Mouse (Mus musculus) limb, embryonic 13.5 days (tissue): Measurements from ENCODE around the gene Clec16a. TPM values are rescaled to one million over a fixed set of nuclear protein-coding genes. Genes with fewer than 3 reads are reported as not detected.

Source experiments
- ATAC-seq: fragments of 200-750 bp; cut with Nextera tagmentation; 2 replicates; pipeline ENCODE4 v1.8.0; 2017; ENCODE audit warnings: low read depth, moderate number of reproducible peaks, moderate TSS enrichment; ENCODE audit not compliant: low FRiP score
- H3K27ac ChIP-seq: fragments of 300-500 bp; sonication (generic); 2 replicates; pipeline ENCODE4 v1.5.1; 2015; ENCODE audit warnings: inconsistent platforms, mild to moderate bottlenecking, moderate library complexity
- H3K27me3 ChIP-seq: fragments of 300-500 bp; sonication (generic); 2 replicates; pipeline ENCODE4 v1.6.1; 2015; ENCODE audit warnings: mild to moderate bottlenecking, inconsistent platforms
- H3K36me3 ChIP-seq: fragments of 300-500 bp; sonication (generic); 2 replicates; pipeline ENCODE4 v1.6.1; 2015; ENCODE audit warnings: inconsistent platforms, mild to moderate bottlenecking, moderate library complexity
- H3K4me1 ChIP-seq: fragments of 300-500 bp; sonication (generic); 2 replicates; pipeline ENCODE4 v1.6.1; 2015; ENCODE audit warnings: inconsistent platforms
- H3K4me2 ChIP-seq: fragments of 300-500 bp; sonication (generic); replicated peaks from 2 replicates; pipeline ENCODE4 v1.6.1; 2015; ENCODE audit warnings: inconsistent platforms, mild to moderate bottlenecking, moderate library complexity
- H3K4me3 ChIP-seq: fragments of 300-500 bp; sonication (generic); 2 replicates; pipeline ENCODE4 v1.5.1; 2015; ENCODE audit warnings: moderate library complexity, mild to moderate bottlenecking, inconsistent platforms
- H3K9ac ChIP-seq: fragments of 300-500 bp; sonication (generic); 2 replicates; pipeline ENCODE4 v1.6.1; 2015; ENCODE audit warnings: mild to moderate bottlenecking, inconsistent platforms
- H3K9me3 ChIP-seq: fragments of 300-500 bp; sonication (generic); 2 replicates; pipeline ENCODE4 v1.6.1; 2016; ENCODE audit warnings: inconsistent platforms
- WGBS: fragments of 180-500 bp; shearing (Covaris S2); methylation state at CpG from one replicate; pipeline ENCODE4 v1.1.7; 2015; 5-methylcytosine and 5-hydroxymethylcytosine counted together
- polyA plus RNA-seq: library from polyadenylated mRNA; unstranded; fragments of >200 nt; fragmentation: Nextera tagmentation; extraction: Ambion mirVana; gene quantifications from 2 replicates; pipeline ENCODE4 v1.2.1, GENCODE M21; 2015

The Clec16a gene
- polyA plus RNA-seq, result 38.2 and 42.1 TPM in 2 replicates

GRCm38 (mm10) chr16:10544995-10545622, at the start of gene Clec16a:
Gene Clec16a (plus strand): TSS chr16:10545339.
- Histone ChIP-seq H3K27ac (peak within 1 kb of the TSS; percentile 48), H3K4me2 (peak within 1 kb of the TSS; percentile 86), H3K27me3 (no peaks in the 10 kb centered on the region), H3K4me3 (peak within 1 kb of the TSS; percentile 95), H3K9me3 (no peaks in the 10 kb centered on the region), H3K4me1 (peaks cover 38% of the 10 kb centered on the region), H3K9ac (peak within 1 kb of the TSS; percentile 85), H3K36me3 (no peaks in the 10 kb centered on the region; the same call in 1 of the 2 replicates)
- under 1% methylated on average over 58 of the region's 58 CpGs for WGBS
- peak; percentile 93 for ATAC-seq

GRCm38 (mm10) chr16:10495824-10496298, 49.3 kb upstream of the Clec16a start:
- no peak for ATAC-seq
- WGBS, result 73% methylated on average over 2 of the region's 2 CpGs
- Histone ChIP-seq H3K4me3 (no peak overlapping the region), H3K9ac (no peak overlapping the region), H3K36me3 (no peaks in the 10 kb centered on the region), H3K9me3 (no peaks in the 10 kb centered on the region), H3K4me1 (peaks cover 6% of the 10 kb centered on the region), H3K27me3 (peaks cover 6% of the 10 kb centered on the region; the same call in 1 of the 2 replicates), H3K27ac (no peak overlapping the region), H3K4me2 (no peak overlapping the region)

DNA sequence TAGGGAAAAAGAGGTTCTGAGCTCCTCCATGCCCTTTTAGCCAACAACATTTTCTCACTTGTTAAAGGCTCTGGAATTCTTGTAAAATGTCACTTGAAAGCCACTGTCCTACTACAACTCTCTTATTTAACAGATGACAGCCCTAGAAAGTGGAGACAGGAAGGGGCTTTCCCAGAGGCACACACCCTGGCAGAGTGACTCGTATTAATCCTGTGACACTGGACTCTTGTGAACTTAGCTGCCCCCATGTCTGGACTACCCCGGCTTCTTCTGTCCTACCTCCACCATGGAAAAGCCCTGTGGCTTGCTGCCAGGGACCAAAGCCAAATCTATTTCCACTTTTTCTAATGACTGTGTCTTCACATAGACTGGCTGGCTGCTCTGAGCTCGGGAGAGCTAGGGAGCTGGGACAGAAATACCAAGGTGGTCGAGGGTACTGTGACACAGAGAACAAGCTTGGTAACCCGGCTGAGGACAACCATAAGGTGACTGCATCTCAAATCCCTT, 47.0 kb upstream of the Clec16a start:
- Histone ChIP-seq H3K36me3 (no peaks in the 10 kb centered on the region), H3K9ac (no peak overlapping the region), H3K4me3 (no peak overlapping the region), H3K27me3 (peaks cover 11% of the 10 kb centered on the region; the same call in 1 of the 2 replicates), H3K4me2 (no peak overlapping the region), H3K4me1 (peaks cover 6% of the 10 kb centered on the region), H3K9me3 (no peaks in the 10 kb centered on the region), H3K27ac (no peak overlapping the region)
- 50% methylated on average over 5 of the region's 5 CpGs for WGBS
- ATAC-seq, result no peak

GRCm38 (mm10) chr16:10499122-10499521, 46.0 kb upstream of the Clec16a start:
- H3K36me3 ChIP-seq, result no peaks in the 10 kb centered on the region
- H3K27ac ChIP-seq, result no peak overlapping the region
- H3K4me1 ChIP-seq, result peaks cover 6% of the 10 kb centered on the region
- H3K4me2 ChIP-seq, result no peak overlapping the region
- peaks cover 11% of the 10 kb centered on the region; the same call in 1 of the 2 replicates for H3K27me3 ChIP-seq
- H3K4me3 ChIP-seq, result no peak overlapping the region
- WGBS, result 41% methylated on average over 1 of the region's 1 CpGs
- ATAC-seq, result no peak
- no peaks in the 10 kb centered on the region for H3K9me3 ChIP-seq
- H3K9ac ChIP-seq, result no peak overlapping the region

DNA sequence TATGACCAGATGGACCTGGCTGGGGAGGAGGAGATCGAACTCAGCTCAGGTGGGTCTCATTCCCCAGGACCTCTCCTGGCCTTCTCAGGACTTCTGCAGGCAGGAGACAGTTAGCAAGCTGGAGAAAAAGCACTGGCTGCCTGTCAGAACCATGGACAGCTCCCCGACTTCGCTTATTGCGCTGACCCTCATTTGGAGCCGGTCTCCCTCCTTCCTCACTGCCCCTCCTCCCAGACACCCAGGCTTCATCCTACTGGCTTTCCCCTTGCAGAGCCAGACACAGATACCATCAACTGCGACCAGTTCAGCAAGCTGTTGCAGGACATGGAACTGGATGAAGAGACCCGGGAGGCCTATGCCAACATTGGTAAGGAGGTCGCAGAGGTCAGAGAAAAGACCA, 43.3 kb upstream of the Clec16a start:
- Histone ChIP-seq H3K27me3 (peaks cover 14% of the 10 kb centered on the region; the same call in 1 of the 2 replicates), H3K9ac (no peak overlapping the region), H3K9me3 (no peaks in the 10 kb centered on the region), H3K4me2 (no peak overlapping the region), H3K4me1 (peaks cover 6% of the 10 kb centered on the region), H3K27ac (no peak overlapping the region), H3K4me3 (no peak overlapping the region), H3K36me3 (no peaks in the 10 kb centered on the region)
- ATAC-seq, result peak; percentile 51; the same call in 1 of the 2 replicates
- WGBS, result 10% methylated on average over 8 of the region's 8 CpGs

DNA sequence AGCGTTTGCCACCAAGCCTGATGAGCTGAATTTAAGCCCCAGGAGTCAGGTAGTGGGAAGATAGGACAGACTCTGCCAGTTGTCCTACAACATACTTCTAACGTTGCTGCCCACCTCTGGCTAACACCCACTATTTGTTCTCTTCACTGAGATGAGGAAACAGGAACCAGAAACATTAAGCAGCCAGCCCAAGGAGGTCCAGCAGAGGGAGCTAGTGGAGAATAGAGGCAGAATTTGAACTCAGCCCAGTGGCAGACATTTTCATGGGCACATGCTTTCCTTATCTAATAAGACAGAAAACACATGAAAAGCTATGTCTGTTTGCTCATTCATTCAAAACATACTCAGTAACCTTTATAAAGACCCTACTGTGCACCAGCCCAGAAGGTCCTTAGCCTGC, 42.1 kb upstream of the Clec16a start:
- no peaks in the 10 kb centered on the region for H3K9me3 ChIP-seq

GRCm38 (mm10) chr16:10507445-10507844, 37.7 kb upstream of the Clec16a start:
- Histone ChIP-seq H3K9me3 (no peaks in the 10 kb centered on the region), H3K36me3 (no peaks in the 10 kb centered on the region), H3K4me3 (no peak overlapping the region), H3K27me3 (peaks cover 9% of the 10 kb centered on the region; the same call in 1 of the 2 replicates), H3K9ac (no peak overlapping the region), H3K4me2 (no peak overlapping the region), H3K4me1 (no peaks in the 10 kb centered on the region), H3K27ac (no peak overlapping the region)
- WGBS, result 53% methylated on average over 4 of the region's 4 CpGs
- ATAC-seq, result no peak

More for the DNA sequence above, 42.1 kb upstream of the Clec16a start:
- 58% methylated on average over 2 of the region's 2 CpGs for WGBS
- H3K4me1 ChIP-seq, result peaks cover 4% of the 10 kb centered on the region
- H3K27ac ChIP-seq, result no peak overlapping the region
- peaks cover 14% of the 10 kb centered on the region; the same call in 1 of the 2 replicates for H3K27me3 ChIP-seq
- H3K4me2 ChIP-seq, result no peak overlapping the region
- no peak overlapping the region for H3K9ac ChIP-seq
- no peak overlapping the region for H3K4me3 ChIP-seq
- no peaks in the 10 kb centered on the region for H3K36me3 ChIP-seq
- ATAC-seq, result no peak

- H3K4me2 ChIP-seq, result no peak overlapping the region
- 0 out of 2 replicates have a peak, but pooled peaks cover 3% of the 10 kb centered on the region for H3K27me3 ChIP-seq
- H3K27ac ChIP-seq, result no peak overlapping the region
- no peaks in the 10 kb centered on the region for H3K9me3 ChIP-seq
- no peaks in the 10 kb centered on the region for H3K36me3 ChIP-seq
- H3K4me1 ChIP-seq, result no peaks in the 10 kb centered on the region
- H3K9ac ChIP-seq, result no peak overlapping the region
- WGBS, result 58% methylated on average over 6 of the region's 6 CpGs
- H3K4me3 ChIP-seq, result no peak overlapping the region
- no peak for ATAC-seq
Observed at GRCm38 (mm10) chr16:10508691-10509090, 36.4 kb upstream of the Clec16a start.

GRCm38 (mm10) chr16:10510477-10511133, 34.5 kb upstream of the Clec16a start:
- 56% methylated on average over 14 of the region's 14 CpGs for WGBS
- Histone ChIP-seq H3K9ac (no peak overlapping the region), H3K4me2 (no peak overlapping the region)

DNA sequence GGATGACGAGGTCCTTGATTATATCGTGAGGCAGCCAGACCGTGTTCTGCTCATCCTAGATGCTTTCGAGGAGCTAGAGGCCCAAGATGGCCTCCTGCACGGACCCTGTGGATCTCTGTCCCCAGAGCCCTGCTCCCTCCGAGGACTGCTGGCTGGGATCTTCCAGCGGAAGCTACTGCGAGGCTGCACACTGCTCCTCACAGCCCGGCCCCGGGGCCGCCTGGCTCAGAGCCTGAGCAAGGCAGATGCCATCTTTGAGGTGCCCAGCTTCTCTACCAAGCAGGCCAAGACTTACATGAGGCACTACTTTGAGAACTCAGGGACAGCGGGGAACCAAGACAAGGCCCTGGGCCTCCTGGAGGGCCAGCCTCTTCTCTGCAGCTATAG, 34.0 kb upstream of the Clec16a start:
- H3K36me3 ChIP-seq, result no peaks in the 10 kb centered on the region
- WGBS, result 86% methylated on average over 12 of the region's 12 CpGs
- H3K4me2 ChIP-seq, result no peak overlapping the region
- H3K4me1 ChIP-seq, result no peaks in the 10 kb centered on the region
- H3K27me3 ChIP-seq, result no peaks in the 10 kb centered on the region
- H3K27ac ChIP-seq, result no peak overlapping the region
- no peak for ATAC-seq
- H3K9ac ChIP-seq, result no peak overlapping the region
- H3K4me3 ChIP-seq, result no peak overlapping the region
- no peaks in the 10 kb centered on the region for H3K9me3 ChIP-seq

More at GRCm38 (mm10) chr16:10510477-10511133, 34.5 kb upstream of the Clec16a start:
- no peaks in the 10 kb centered on the region for H3K36me3 ChIP-seq
- H3K9me3 ChIP-seq, result no peaks in the 10 kb centered on the region
- no peaks in the 10 kb centered on the region for H3K27me3 ChIP-seq
- H3K4me3 ChIP-seq, result no peak overlapping the region
- ATAC-seq, result no peak
- H3K4me1 ChIP-seq, result no peaks in the 10 kb centered on the region
- no peak overlapping the region for H3K27ac ChIP-seq

DNA sequence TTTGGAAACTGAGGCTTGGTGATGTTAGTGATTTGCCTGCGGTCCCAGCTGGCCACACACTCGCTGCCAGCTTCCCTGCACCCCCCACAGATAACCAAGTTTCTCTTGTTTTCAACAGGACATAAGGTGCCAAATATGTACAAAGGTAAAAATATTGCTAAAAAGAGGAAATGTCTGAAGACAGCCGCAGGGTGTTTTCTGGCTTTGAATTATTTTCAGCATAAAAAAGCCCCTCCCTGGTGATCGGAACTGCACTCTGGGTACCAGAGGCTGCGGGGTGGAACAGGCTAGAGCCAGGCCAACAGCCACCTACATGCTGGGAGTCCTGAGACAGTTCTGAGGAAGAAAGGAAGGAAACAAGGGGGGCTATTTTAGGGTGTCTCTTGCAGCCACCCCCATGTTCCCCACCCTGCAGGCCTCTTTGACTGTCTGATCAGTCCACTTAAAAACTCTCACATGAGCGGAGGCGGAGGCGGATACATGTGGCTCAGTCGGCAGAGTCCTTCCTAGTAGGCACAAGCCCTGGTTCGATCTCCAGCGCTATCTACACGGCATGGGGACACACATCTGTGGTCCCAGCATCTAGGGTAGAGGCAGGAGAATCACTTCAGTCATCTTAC, 29.1 kb upstream of the Clec16a start:
- H3K9ac ChIP-seq, result no peak overlapping the region
- H3K27ac ChIP-seq, result no peak overlapping the region
- H3K9me3 ChIP-seq, result no peaks in the 10 kb centered on the region
- 88% methylated on average over 12 of the region's 12 CpGs for WGBS
- no peaks in the 10 kb centered on the region for H3K36me3 ChIP-seq
- H3K4me2 ChIP-seq, result no peak overlapping the region
- no peaks in the 10 kb centered on the region for H3K27me3 ChIP-seq
- ATAC-seq, result no peak
- H3K4me3 ChIP-seq, result no peak overlapping the region
- no peaks in the 10 kb centered on the region for H3K4me1 ChIP-seq

DNA sequence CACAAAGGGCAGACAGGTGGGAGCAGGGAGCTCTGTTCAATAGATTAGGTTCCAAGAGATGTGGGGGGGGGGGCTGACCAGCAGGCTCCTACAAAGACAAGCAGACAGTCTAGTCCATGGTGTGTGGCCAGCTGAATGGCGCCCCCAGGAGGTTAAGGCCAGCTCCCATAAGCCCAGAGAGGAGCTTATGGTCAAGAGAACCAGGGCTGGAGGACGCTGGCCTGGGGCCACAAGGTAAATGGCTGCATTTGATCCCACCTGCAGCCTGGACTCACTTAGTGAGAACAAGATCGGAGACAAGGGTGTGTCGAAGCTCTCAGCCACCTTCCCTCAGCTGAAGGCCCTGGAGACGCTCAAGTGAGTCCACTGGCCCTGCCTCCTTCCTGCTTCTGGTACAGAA, 27.1 kb upstream of the Clec16a start:
- Histone ChIP-seq H3K9ac (no peak overlapping the region), H3K27me3 (no peaks in the 10 kb centered on the region), H3K4me2 (no peak overlapping the region), H3K27ac (no peak overlapping the region), H3K9me3 (no peaks in the 10 kb centered on the region), H3K4me1 (no peaks in the 10 kb centered on the region), H3K36me3 (no peaks in the 10 kb centered on the region), H3K4me3 (no peak overlapping the region)
- 52% methylated on average over 5 of the region's 5 CpGs for WGBS
- no peak for ATAC-seq
